Mouse (Mus musculus) midbrain, embryonic 11.5 days (tissue): Measurements from ENCODE around the gene Mamstr. TPM values are rescaled to one million over a fixed set of nuclear protein-coding genes. Genes with fewer than 3 reads are reported as not detected.

Source experiments
- ATAC-seq: fragments of 200-750 bp; cut with Nextera tagmentation; 2 replicates; pipeline ENCODE4 v1.8.0; 2017; ENCODE audit warnings: moderate TSS enrichment, moderate library complexity; ENCODE audit not compliant: low FRiP score
- DNase-seq: peaks from one replicate; pipeline ENCODE4 v3.0.0; 2015; ENCODE audit warnings: low spot score; ENCODE audit errors: missing footprints
- H3K27ac ChIP-seq: fragments of 300-500 bp; sonication (generic); 2 replicates; pipeline ENCODE4 v1.5.1; 2014; ENCODE audit warnings: low read depth, low read length
- H3K27me3 ChIP-seq: fragments of 300-500 bp; sonication (generic); 2 replicates; pipeline ENCODE4 v1.6.1; 2014; ENCODE audit warnings: mild to moderate bottlenecking, low read length, moderate library complexity, mixed read lengths; ENCODE audit not compliant: control insufficient read depth, insufficient read depth
- H3K36me3 ChIP-seq: fragments of 300-500 bp; sonication (generic); 2 replicates; pipeline ENCODE4 v1.6.1; 2014; ENCODE audit warnings: mild to moderate bottlenecking, low read length, moderate library complexity, mixed read lengths; ENCODE audit not compliant: control insufficient read depth, insufficient read depth
- H3K4me1 ChIP-seq: fragments of 300-500 bp; sonication (generic); 2 replicates; pipeline ENCODE4 v1.6.1; 2014; ENCODE audit warnings: low read length; ENCODE audit not compliant: control insufficient read depth, insufficient read depth
- H3K4me2 ChIP-seq: fragments of 300-500 bp; sonication (generic); 2 replicates; pipeline ENCODE4 v1.6.1; 2014; ENCODE audit warnings: mild to moderate bottlenecking, moderate library complexity
- H3K4me3 ChIP-seq: fragments of 300-500 bp; sonication (generic); 2 replicates; pipeline ENCODE4 v1.5.1; 2014; ENCODE audit warnings: low read depth, low read length
- H3K9ac ChIP-seq: fragments of 300-500 bp; sonication (generic); 2 replicates; pipeline ENCODE4 v1.6.1; 2014; ENCODE audit warnings: low read length
- H3K9me3 ChIP-seq: fragments of 300-500 bp; sonication (generic); 2 replicates; pipeline ENCODE4 v1.6.1; 2016; ENCODE audit warnings: low read length; ENCODE audit not compliant: control insufficient read depth
- WGBS: fragments of 180-500 bp; shearing (Covaris S2); extraction: QIAGEN DNeasy Blood & Tissue Kit; methylation state at CpG from one replicate; pipeline ENCODE4 v1.1.7; 2014; 5-methylcytosine and 5-hydroxymethylcytosine counted together
- polyA plus RNA-seq: library from polyadenylated mRNA; unstranded; fragments of >200 nt; fragmentation: Nextera tagmentation; extraction: Ambion mirVana; gene quantifications from 2 replicates; pipeline ENCODE4 v1.2.1, GENCODE M21; 2014

Gene Mamstr
- polyA plus RNA-seq, 1 experiment from 2014 or later: 2.1 TPM

DNA sequence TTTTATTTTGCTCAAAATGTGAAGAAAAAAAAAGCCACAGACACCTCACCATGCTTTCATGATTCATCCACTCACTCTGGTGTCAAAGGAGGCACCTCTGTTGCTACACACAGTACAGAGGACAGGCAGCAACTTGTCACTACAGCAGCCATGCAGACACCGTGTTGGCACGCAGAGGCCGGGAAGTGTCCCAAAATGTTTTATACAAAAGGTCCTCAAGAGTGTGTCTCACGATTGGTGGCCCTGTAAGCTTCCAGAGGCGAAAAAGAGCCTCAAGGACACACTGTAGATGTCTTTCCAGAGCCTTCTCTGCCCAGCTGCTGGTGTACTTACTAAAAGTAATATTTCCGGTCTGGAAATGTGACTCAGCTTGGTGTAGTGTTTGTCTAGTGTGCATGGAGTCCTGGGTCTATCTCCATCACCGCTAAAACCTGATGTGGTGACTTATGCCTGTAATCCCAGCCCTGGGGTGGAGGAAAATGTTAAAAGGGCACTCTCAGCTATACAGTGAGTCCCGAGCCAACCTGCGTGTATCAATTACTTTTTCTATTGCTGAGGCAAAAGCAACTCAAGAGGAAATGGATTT lies 34.0 kb upstream of the Mamstr start:
- WGBS: 84% methylated on average over 9 of the region's 9 CpGs
- Histone ChIP-seq H3K27ac (no peak overlapping the region), H3K4me2 (no peak overlapping the region), H3K9ac (no peak overlapping the region), H3K4me1 (no peaks in the 10 kb centered on the region), H3K36me3 (no peaks in the 10 kb centered on the region), H3K9me3 (no peaks in the 10 kb centered on the region), H3K4me3 (no peak overlapping the region), H3K27me3 (no peaks in the 10 kb centered on the region)
- ATAC-seq: no peak
- no peak for DNase-seq

- ATAC-seq (no peak), DNase-seq (no peak)
- Histone ChIP-seq H3K4me1 (no peaks in the 10 kb centered on the region), H3K4me3 (no peak overlapping the region), H3K4me2 (no peak overlapping the region), H3K9me3 (no peaks in the 10 kb centered on the region), H3K27ac (no peak overlapping the region), H3K36me3 (no peaks in the 10 kb centered on the region), H3K9ac (no peak overlapping the region), H3K27me3 (no peaks in the 10 kb centered on the region)
- 68% methylated on average over 1 of the region's 1 CpGs for WGBS
Observed at GRCm38 (mm10) chr7:45609511-45609910, 30.3 kb upstream of the Mamstr start.

GRCm38 (mm10) chr7:45616277-45616676 lies 23.5 kb upstream of the Mamstr start:
- DNase-seq (no peak), ATAC-seq (no peak)
- Histone ChIP-seq H3K4me3 (no peak overlapping the region), H3K9ac (no peak overlapping the region), H3K4me1 (no peaks in the 10 kb centered on the region), H3K36me3 (no peaks in the 10 kb centered on the region), H3K9me3 (no peaks in the 10 kb centered on the region), H3K27me3 (peaks cover 17% of the 10 kb centered on the region), H3K4me2 (no peak overlapping the region), H3K27ac (no peak overlapping the region)
- whole genome bisulfite sequencing: 24% methylated on average over 6 of the region's 6 CpGs

DNA sequence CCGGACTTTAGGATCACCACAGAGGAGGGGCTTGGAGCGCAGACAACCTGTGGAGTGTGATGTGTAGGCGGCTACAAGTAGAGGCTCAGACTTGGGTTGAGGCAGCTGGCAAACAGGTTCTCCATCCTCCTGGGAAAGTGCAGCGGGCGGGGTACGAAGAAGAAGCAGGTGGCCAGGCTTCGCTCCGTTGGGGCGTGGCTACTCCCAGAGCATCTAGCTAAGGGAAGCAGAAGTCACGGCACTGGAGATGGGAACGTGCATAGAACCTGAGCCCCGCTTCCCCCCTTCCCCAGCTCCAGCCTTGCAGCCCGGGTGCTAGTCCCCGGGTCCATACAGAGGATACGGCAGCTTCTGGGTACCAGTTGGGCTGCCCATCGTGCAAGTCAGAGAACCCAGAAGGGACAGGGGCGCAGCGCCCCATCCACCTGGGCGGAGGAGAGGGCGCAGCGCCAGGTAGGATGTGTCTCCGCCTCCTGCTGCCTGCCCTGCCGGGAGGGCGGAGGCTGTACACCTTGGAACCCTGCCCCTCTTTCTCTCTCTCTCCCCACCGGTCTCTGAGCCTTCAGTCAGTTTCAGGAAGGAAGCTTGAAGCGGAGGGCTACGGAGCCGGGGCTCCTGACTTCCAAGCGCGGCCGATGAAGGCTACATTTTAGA lies 22.6 kb upstream of the Mamstr start, which contains the start of gene Fut1:
Fut1 (plus strand) TSS at position 248 of the 654 bp plus-strand sequence.
- no peak within 1 kb of the TSS for H3K4me3 ChIP-seq
- ATAC-seq: no peak
- no peaks in the 10 kb centered on the region for H3K36me3 ChIP-seq
- H3K4me2 ChIP-seq: no peak within 1 kb of the TSS
- no peaks in the 10 kb centered on the region for H3K4me1 ChIP-seq
- peaks cover 17% of the 10 kb centered on the region for H3K27me3 ChIP-seq
- H3K9ac ChIP-seq: no peak within 1 kb of the TSS
- H3K9me3 ChIP-seq: no peaks in the 10 kb centered on the region
- DNase-seq: no peak
- WGBS: 7% methylated on average over 31 of the region's 31 CpGs
- H3K27ac ChIP-seq: no peak within 1 kb of the TSS

DNA sequence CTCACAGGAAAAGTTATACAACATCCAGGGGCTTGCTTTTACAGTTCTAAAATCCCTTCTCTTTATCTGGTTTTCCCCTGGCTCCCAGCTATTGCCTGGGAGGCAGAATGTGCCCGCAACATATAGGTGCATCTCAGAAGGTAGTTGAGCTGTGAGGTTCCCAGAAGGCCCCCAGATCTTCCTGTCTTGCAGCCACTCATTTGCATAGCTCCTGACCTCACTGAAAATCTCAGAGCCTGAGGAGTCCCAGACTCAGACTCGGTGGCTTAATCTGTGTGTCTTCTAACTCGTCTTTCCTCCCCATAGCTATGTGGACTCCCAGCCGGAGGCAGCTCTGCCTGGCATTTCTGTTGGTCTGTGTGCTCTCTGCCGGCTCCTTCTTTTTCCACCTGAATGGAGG lies 21.5 kb upstream of the Mamstr start:
- Histone ChIP-seq H3K36me3 (no peaks in the 10 kb centered on the region), H3K9ac (no peak overlapping the region), H3K27me3 (peaks cover 17% of the 10 kb centered on the region), H3K27ac (no peak overlapping the region), H3K4me1 (no peaks in the 10 kb centered on the region), H3K4me2 (no peak overlapping the region), H3K4me3 (no peak overlapping the region), H3K9me3 (no peaks in the 10 kb centered on the region)
- DNase-seq (no peak), ATAC-seq (no peak)
- WGBS: 86% methylated on average over 5 of the region's 5 CpGs

DNA sequence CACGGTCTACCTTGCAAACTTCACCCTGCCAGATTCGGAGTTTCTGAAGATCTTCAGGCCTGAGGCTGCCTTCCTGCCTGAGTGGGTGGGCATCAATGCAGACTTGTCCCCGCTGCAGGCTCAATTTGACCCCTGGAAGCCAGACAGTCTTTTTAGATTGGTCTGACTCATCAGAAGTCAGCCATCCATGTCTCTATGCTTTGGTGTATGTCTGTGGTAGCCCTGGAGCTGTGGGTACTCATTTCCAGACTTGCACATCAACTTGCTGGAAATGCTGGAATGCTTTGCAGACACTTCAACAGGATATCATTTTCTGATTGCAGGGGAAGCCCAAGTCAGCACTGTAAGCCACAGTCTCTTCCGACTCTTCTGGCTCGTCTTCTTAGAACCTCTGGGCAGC lies 20.2 kb upstream of the Mamstr start:
- Histone ChIP-seq H3K9ac (no peak overlapping the region), H3K4me2 (no peak overlapping the region), H3K4me3 (no peak overlapping the region), H3K9me3 (no peaks in the 10 kb centered on the region), H3K4me1 (no peaks in the 10 kb centered on the region), H3K36me3 (no peaks in the 10 kb centered on the region), H3K27ac (no peak overlapping the region), H3K27me3 (peaks cover 17% of the 10 kb centered on the region)
- DNase-seq (no peak), ATAC-seq (no peak)
- 83% methylated on average over 5 of the region's 5 CpGs for WGBS

- DNase-seq: peak; percentile 90
Observed at GRCm38 (mm10) chr7:45621443-45621842, 18.3 kb upstream of the Mamstr start, which contains the start of gene Izumo1. Izumo1 (plus strand) TSS chr7:45621811.

DNA sequence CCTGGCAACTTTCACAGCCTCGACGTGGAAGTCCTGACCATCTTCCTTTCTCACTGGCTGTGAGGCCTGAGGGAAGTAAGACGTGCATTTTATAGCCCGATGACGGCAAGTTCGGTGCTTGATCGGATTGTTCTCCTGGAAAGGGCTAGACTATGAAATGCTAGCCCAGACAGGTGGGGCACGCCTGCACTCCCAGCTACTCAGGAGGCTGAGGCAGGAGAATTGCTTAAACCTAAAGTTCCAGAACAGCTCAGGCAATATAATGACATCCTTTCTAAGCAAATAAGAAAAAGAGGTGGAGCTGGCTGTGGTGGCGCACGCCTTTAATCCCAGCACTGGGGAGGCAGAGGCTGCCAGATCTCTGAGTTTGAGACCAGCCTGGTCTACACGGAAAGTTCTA lies 16.3 kb upstream of the Mamstr start:
- Histone ChIP-seq H3K27ac (no peak overlapping the region), H3K9me3 (no peaks in the 10 kb centered on the region), H3K27me3 (peaks cover 16% of the 10 kb centered on the region), H3K4me2 (no peak overlapping the region), H3K9ac (no peak overlapping the region), H3K4me1 (no peaks in the 10 kb centered on the region; the same call in none of the 2 replicates), H3K36me3 (no peaks in the 10 kb centered on the region), H3K4me3 (no peak overlapping the region)
- no peak for ATAC-seq
- WGBS: 91% methylated on average over 11 of the region's 11 CpGs
- DNase-seq: no peak

More at GRCm38 (mm10) chr7:45621443-45621842, 18.3 kb upstream of the Mamstr start, which contains the start of gene Izumo1:
- Histone ChIP-seq H3K4me2 (no peak within 1 kb of the TSS; the same call in 1 of the 2 replicates), H3K4me3 (no peak within 1 kb of the TSS), H3K9ac (no peak within 1 kb of the TSS), H3K36me3 (no peaks in the 10 kb centered on the region), H3K27ac (no peak within 1 kb of the TSS), H3K27me3 (peaks cover 15% of the 10 kb centered on the region), H3K4me1 (no peaks in the 10 kb centered on the region), H3K9me3 (no peaks in the 10 kb centered on the region)
- 30% methylated on average over 9 of the region's 9 CpGs for WGBS
- no peak for ATAC-seq

- H3K27me3 ChIP-seq: peaks cover 18% of the 10 kb centered on the region
- ATAC-seq (no peak), DNase-seq (no peak)
- H3K4me2 ChIP-seq: no peak overlapping the region
- 81% methylated on average over 3 of the region's 3 CpGs for WGBS
- no peaks in the 10 kb centered on the region; the same call in none of the 2 replicates for H3K4me1 ChIP-seq
- no peaks in the 10 kb centered on the region for H3K36me3 ChIP-seq
- no peak overlapping the region for H3K27ac ChIP-seq
- H3K4me3 ChIP-seq: no peak overlapping the region
- no peaks in the 10 kb centered on the region for H3K9me3 ChIP-seq
- no peak overlapping the region for H3K9ac ChIP-seq
Observed at GRCm38 (mm10) chr7:45624718-45625117, 15.1 kb upstream of the Mamstr start.
